Mouse (Mus musculus) heart, adult 18-20 months (tissue): Measurements from ENCODE around the gene Mettl22. TPM values are rescaled to one million over a fixed set of nuclear protein-coding genes. Genes with fewer than 3 reads are reported as not detected.

ENCODE experiments used
- total RNA-seq, 2 experiments: library from RNA; stranded (reverse); gene quantifications; 2 replicates each; pipeline ENCODE4 v1.2.3; 2021

Mettl22 gene
- total RNA-seq, 2 experiments from 2014 or later, result 33.3 to 36.9 TPM

Other genes with a start within 250 kb of the Mettl22 start
- not detected for gene Tmem114, start 45.7 kb upstream of the Mettl22 start, total RNA-seq
- gene Abat, start 42.6 kb downstream of the Mettl22 start, total RNA-seq, result 10 to 100 TPM in 1 of 2 experiments, 1 to 10 TPM in 1; 9.8 to 10.2 TPM
- gene Pmm2, start 166.9 kb downstream of the Mettl22 start, total RNA-seq, result 10 to 100 TPM; 32.7 to 36.3 TPM
- 10 to 100 TPM; 19.1 to 19.4 TPM for gene Tmem186, start 166.9 kb downstream of the Mettl22 start, total RNA-seq
- gene Carhsp1, start 201.4 kb downstream of the Mettl22 start, total RNA-seq, result 10 to 100 TPM; 16.6 to 19.2 TPM
- gene Gm5767, start 210.0 kb downstream of the Mettl22 start, total RNA-seq, result not detected